Mouse (Mus musculus): Measurements from ENCODE around the gene Tram2.
A peak's percentile ranks its signal among the peaks of the same experiment; 100 is the strongest.

DNA sequence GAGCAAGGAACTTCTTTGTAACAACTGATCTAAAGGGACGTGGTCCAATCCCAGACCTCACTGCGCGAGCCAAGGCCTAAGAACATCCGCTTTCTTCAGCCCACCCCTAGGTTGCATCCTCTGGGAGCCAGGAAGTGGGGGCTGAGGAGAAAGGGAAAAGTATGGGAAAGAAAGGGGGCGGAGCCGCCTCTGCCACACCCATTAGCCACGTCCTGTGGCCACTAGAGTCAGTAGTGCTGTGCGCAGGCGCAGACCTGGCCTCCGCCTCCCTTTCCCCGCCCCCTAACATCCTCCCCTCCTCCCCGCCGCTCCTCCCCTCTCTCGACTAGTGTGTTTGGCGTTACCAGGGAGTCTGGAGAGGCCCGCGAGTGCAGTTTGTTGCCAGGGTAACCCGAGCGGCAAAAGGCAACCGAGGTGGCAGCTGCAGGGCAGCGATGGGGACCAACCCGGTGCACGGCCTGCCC, 127.7 kb downstream of the Tram2 start, which contains the start of gene Efhc1:
- TF ChIP-seq CTCF (IDR thresholded peaks at IDR 0.05; ENCODE audit: extremely low read depth, insufficient read depth, low read length) (no peak), POLR2A (IDR thresholded peaks at IDR 0.05; ENCODE audit: extremely low read depth, insufficient read depth, low read length) (peak; percentile 69; the same call in 1 of the 2 replicates)
